Mouse (Mus musculus) limb, embryonic 12.5 days (tissue): ENCODE results near the gene Rbms1. TPM values are rescaled to one million over a fixed set of nuclear protein-coding genes. Genes with fewer than 3 reads are reported as not detected.

ENCODE experiments used
- ATAC-seq: fragments of 200-750 bp; cut with Nextera tagmentation; 2 replicates; pipeline ENCODE4 v1.8.0; 2017; ENCODE audit warnings: low read depth, moderate TSS enrichment; ENCODE audit not compliant: insufficient number of reproducible peaks, insufficient read depth, low FRiP score, low TSS enrichment
- H3K27ac ChIP-seq: fragments of 300-500 bp; sonication (generic); 2 replicates; pipeline ENCODE4 v1.5.1; 2016; ENCODE audit warnings: mild to moderate bottlenecking, moderate library complexity
- H3K27me3 ChIP-seq: fragments of 300-500 bp; sonication (generic); 2 replicates; pipeline ENCODE4 v1.6.1; 2016; ENCODE audit warnings: mild to moderate bottlenecking, moderate library complexity
- H3K36me3 ChIP-seq: fragments of 300-500 bp; sonication (generic); 2 replicates; pipeline ENCODE4 v1.6.1; 2016; ENCODE audit warnings: mild to moderate bottlenecking, moderate library complexity
- H3K4me1 ChIP-seq: fragments of 300-500 bp; sonication (generic); replicated peaks from 2 replicates; pipeline ENCODE4 v1.6.1; 2016
- H3K4me2 ChIP-seq: fragments of 300-500 bp; sonication (generic); 2 replicates; pipeline ENCODE4 v1.6.1; 2016; ENCODE audit warnings: mild to moderate bottlenecking, moderate library complexity
- H3K4me3 ChIP-seq: fragments of 300-500 bp; sonication (generic); replicated peaks from 2 replicates; pipeline ENCODE4 v1.5.1; 2016; ENCODE audit warnings: mild to moderate bottlenecking
- H3K9ac ChIP-seq: fragments of 300-500 bp; sonication (generic); replicated peaks from 2 replicates; pipeline ENCODE4 v1.6.1; 2016; ENCODE audit warnings: mild to moderate bottlenecking, moderate library complexity
- H3K9me3 ChIP-seq: fragments of 300-500 bp; sonication (generic); 2 replicates; pipeline ENCODE4 v1.6.1; 2016; ENCODE audit warnings: mild to moderate bottlenecking, moderate library complexity
- WGBS: fragments of 180-500 bp; shearing (Covaris S2); methylation state at CpG from one replicate; pipeline ENCODE4 v1.1.7; 2016; 5-methylcytosine and 5-hydroxymethylcytosine counted together
- polyA plus RNA-seq: library from polyadenylated mRNA; unstranded; fragments of >200 nt; fragmentation: Nextera tagmentation; extraction: Ambion mirVana; gene quantifications from 2 replicates; pipeline ENCODE4 v1.2.1, GENCODE M21; 2016

Gene Rbms1
- polyA plus RNA-seq, 1 experiment from 2014 or later = 101 TPM

DNA sequence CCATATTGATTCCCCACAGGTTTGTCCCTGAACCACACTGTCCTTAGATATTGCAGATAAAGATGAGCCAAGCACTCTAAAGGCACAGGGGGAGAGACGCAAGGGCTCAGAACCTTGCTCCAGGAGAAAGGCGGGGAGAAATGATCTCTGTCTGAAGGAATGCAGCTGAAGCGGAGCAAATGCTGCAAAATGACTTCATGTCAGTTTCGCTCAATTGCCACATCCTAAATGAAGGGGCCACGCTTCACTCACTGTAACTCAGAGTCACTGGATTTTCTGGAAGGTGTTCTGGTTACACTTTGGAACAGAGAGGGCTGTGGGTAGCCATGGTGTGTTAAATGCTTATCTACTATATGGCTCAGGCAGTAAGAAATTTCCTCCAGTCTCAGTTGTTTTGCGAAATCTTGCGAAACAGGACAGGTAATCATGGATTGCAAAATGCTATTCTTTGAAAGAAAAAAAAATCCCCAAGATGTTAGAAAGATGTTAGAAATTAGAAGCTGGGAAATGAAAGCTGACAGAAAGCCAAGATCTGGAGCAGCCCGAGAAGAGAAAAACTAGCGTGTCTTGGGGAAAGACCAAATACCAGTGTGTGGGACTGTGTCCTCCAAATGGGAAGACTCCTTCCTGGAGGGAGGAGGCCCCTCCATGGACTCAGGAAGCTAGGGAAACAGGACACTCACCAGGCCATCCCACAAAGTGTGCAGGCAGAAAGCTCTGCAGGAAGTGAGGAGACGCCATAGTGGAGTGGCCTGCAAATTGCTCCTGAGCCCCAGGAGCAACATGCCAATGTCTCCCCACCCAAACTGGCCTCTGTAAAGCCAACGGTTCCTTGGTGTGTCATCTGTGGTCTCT lies 155.4 kb downstream of the Rbms1 start:
- WGBS = 78% methylated on average over 11 of the region's 11 CpGs
- Histone ChIP-seq H3K9me3 (no peaks in the 10 kb centered on the region), H3K4me1 (peaks cover 51% of the 10 kb centered on the region), H3K4me2 (no peak overlapping the region), H3K27ac (no peak overlapping the region), H3K9ac (no peak overlapping the region), H3K27me3 (no peaks in the 10 kb centered on the region), H3K36me3 (no peaks in the 10 kb centered on the region), H3K4me3 (no peak overlapping the region)
- ATAC-seq = no peak

DNA sequence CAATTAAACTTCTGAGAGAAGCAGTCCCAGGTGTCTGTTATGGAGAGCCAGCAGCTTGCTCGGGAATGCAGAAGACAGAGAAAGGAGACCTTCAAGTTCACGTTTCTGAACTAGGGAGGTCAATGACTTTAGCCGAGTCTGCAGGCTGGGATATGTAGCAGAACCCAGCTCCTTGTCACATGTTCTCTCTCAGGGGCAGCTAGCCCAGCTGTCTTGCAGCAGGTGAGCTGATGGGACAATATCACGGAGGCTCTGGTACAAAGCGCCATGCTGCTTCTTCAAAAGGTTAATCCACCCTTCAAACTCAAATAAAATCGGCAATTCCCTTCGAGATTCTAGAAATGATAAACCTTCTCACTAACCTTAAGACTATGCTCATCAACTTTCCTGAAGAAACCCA lies 158.2 kb downstream of the Rbms1 start:
- no peak overlapping the region for H3K4me3 ChIP-seq

DNA sequence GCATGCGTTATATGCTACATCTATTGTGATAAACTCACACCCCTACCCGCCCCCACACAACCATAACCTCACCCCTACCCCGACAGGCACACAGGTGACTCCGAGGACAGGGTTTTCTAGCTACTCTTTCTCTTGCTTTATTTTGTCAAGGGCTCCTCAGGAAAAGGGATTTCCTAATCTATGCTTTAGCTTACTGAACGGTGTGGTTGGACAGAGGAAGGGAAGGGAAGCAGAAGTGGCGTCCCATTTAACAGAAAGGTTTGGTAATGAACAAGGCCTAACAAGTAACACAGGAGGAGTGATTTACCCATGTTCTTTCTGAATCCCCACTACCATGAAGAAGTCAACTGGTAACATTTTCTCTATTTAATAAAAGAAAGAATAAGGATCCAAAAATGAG lies 159.6 kb downstream of the Rbms1 start:
- Histone ChIP-seq H3K4me1 (peaks cover 56% of the 10 kb centered on the region), H3K4me3 (no peak overlapping the region), H3K27me3 (no peaks in the 10 kb centered on the region), H3K9me3 (no peaks in the 10 kb centered on the region), H3K36me3 (no peaks in the 10 kb centered on the region), H3K9ac (no peak overlapping the region), H3K27ac (no peak overlapping the region), H3K4me2 (no peak overlapping the region)
- no peak for ATAC-seq
- WGBS = 93% methylated on average over 6 of the region's 6 CpGs

More for the DNA sequence above, 158.2 kb downstream of the Rbms1 start:
- Histone ChIP-seq H3K9me3 (no peaks in the 10 kb centered on the region), H3K4me1 (peaks cover 59% of the 10 kb centered on the region), H3K36me3 (no peaks in the 10 kb centered on the region), H3K27me3 (no peaks in the 10 kb centered on the region), H3K27ac (peak overlapping the region; percentile 25; the same call in 1 of the 2 replicates), H3K9ac (no peak overlapping the region), H3K4me2 (no peak overlapping the region)
- ATAC-seq = no peak
- 50% methylated on average over 7 of the region's 7 CpGs for WGBS

DNA sequence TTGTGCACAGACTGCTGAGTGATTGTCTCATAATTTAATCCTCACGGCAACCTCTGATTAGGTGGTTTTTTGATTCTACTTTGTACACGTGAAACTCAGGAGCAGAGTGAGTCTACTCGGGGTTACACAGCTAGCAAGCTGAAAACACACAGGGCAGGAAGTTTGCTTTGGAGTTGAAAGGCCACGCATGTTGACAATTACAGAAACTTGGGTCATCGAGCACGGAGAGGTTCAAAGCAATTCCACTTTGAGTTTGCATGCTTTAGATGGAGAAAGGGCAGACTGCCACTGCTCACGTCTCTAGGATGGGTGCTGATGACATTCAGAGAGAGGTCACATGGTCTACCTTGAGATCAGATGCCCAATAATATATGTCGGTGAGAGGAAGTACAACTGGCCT lies 160.2 kb downstream of the Rbms1 start:
- H3K9me3 ChIP-seq = no peaks in the 10 kb centered on the region
- no peaks in the 10 kb centered on the region for H3K36me3 ChIP-seq
- no peak overlapping the region for H3K4me2 ChIP-seq
- WGBS = 37% methylated on average over 8 of the region's 8 CpGs
- H3K4me1 ChIP-seq = peaks cover 53% of the 10 kb centered on the region
- no peak overlapping the region for H3K4me3 ChIP-seq
- no peak for ATAC-seq
- H3K27me3 ChIP-seq = no peaks in the 10 kb centered on the region
- H3K9ac ChIP-seq = no peak overlapping the region
- no peak overlapping the region for H3K27ac ChIP-seq

DNA sequence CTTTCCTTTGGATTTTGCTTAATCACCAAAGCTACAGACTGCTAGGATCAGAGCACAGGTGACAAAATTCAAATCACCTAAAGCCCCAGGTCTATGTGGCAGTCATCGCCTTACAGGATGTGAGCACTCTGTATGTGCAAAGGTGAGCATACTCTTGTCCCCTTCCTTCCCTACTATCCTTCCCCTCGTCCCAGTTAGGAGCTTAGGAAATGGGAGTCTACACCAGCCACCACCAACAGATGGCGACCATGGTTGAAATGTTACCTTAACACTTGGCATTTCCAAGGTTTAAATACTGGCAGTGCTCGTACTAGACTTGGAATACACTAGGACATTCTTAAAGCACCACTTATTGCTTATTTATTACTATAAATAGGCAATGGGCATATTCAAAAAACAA lies 160.8 kb downstream of the Rbms1 start:
- Histone ChIP-seq H3K4me2 (no peak overlapping the region), H3K27me3 (no peaks in the 10 kb centered on the region), H3K9me3 (no peaks in the 10 kb centered on the region), H3K4me1 (peaks cover 50% of the 10 kb centered on the region), H3K36me3 (peaks cover 4% of the 10 kb centered on the region; the same call in 1 of the 2 replicates), H3K4me3 (no peak overlapping the region), H3K9ac (no peak overlapping the region), H3K27ac (no peak overlapping the region)
- 0 out of 2 replicates have a peak, but pooled peaks have one; percentile 56 for ATAC-seq
- WGBS = 21% methylated on average over 4 of the region's 4 CpGs

DNA sequence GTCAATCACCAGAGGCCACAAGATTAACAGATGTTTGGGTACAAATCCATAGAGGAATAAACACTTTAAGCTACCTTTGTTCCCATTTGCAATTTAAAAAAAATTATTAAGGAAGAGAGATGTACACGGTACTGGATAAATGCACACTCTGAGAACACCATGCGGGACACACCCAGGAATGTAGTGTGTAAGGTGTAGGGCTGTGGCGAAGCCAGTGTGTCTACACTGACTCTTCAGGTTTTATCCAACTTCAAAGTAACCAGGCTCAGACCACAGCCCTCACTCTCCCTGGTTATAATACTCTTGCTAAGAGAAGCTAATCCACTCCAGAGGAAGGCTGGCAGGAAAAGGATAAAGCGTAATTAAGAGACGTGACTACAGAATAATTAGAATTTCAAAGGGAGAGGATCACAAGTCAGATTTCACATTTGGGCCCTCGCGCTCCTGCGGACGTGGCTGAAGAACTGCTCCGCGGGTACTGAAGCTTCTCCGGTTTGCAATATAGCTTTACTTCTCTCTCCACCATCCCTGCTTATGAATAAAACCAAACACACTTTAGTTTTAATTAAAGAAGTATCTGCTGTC lies 161.3 kb downstream of the Rbms1 start:
- ATAC-seq = no peak
- WGBS = 35% methylated on average over 12 of the region's 12 CpGs
- Histone ChIP-seq H3K27ac (no peak overlapping the region), H3K4me3 (no peak overlapping the region), H3K4me1 (peaks cover 49% of the 10 kb centered on the region), H3K4me2 (peak overlapping the region; percentile 44), H3K9me3 (no peaks in the 10 kb centered on the region), H3K27me3 (no peaks in the 10 kb centered on the region), H3K36me3 (peaks cover 9% of the 10 kb centered on the region; the same call in 1 of the 2 replicates), H3K9ac (no peak overlapping the region)

DNA sequence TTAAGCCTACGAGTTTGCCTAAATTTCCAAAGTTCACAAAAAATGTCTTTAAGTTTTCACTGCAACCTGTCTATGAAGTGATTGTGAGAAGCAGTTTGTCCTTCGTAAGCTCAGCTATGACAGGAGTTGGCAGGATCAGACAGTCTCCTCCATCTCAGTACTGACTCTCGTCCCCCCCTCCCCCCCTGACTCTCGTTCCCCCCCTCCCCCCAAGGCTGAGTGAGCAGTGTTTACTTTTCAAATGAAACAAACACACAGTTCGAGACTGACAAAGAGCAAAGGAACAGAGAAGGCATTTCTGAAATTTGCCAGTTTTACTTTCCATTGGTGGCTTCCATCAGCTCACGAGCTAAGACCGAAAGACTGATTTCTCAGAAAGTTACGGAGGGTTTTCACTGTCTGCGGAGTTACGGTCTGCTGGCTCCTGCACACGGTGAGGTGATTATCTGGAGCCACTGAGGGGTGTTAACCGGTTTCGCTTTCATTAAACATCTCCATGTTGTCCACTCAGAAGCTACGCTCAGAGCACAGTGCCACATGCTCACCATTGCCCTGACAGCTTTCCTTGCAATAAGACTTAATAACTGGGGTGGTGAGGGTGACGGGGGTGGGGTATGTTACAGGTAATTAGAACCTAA lies 162.0 kb downstream of the Rbms1 start:
- H3K27ac ChIP-seq = no peak overlapping the region
- peak overlapping the region; percentile 6; the same call in 1 of the 2 replicates for H3K4me3 ChIP-seq
- H3K27me3 ChIP-seq = no peaks in the 10 kb centered on the region
- peak overlapping the region; percentile 44 for H3K4me2 ChIP-seq
- 28% methylated on average over 15 of the region's 15 CpGs for WGBS
- H3K4me1 ChIP-seq = peaks cover 49% of the 10 kb centered on the region
- H3K9me3 ChIP-seq = no peaks in the 10 kb centered on the region
- no peak overlapping the region for H3K9ac ChIP-seq
- peaks cover 15% of the 10 kb centered on the region; the same call in 1 of the 2 replicates for H3K36me3 ChIP-seq
- no peak for ATAC-seq

DNA sequence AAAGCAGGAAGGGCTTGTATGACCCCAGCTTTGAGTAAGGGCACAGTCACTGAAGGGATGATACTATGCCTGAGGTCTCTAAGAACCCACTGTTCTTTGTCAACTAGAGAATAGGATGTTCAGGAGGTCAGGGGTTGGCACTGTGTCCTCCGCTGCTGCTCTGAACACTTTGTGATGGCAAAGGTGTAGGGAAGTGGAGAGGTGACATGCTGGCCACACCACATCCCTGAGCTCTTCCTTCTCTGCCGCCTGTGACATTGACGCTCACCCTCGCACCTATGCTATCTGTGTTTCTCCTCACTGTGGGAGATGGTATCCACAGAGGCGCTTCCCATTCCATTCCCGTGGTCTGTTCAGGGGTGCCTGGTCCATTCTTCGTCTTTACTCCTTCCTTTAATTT lies 163.2 kb downstream of the Rbms1 start:
- Histone ChIP-seq H3K4me2 (no peak overlapping the region), H3K27ac (no peak overlapping the region), H3K4me3 (no peak overlapping the region), H3K27me3 (no peaks in the 10 kb centered on the region), H3K4me1 (peaks cover 43% of the 10 kb centered on the region), H3K9me3 (no peaks in the 10 kb centered on the region), H3K9ac (no peak overlapping the region), H3K36me3 (peaks cover 22% of the 10 kb centered on the region)
- no peak for ATAC-seq
- 92% methylated on average over 7 of the region's 7 CpGs for WGBS

DNA sequence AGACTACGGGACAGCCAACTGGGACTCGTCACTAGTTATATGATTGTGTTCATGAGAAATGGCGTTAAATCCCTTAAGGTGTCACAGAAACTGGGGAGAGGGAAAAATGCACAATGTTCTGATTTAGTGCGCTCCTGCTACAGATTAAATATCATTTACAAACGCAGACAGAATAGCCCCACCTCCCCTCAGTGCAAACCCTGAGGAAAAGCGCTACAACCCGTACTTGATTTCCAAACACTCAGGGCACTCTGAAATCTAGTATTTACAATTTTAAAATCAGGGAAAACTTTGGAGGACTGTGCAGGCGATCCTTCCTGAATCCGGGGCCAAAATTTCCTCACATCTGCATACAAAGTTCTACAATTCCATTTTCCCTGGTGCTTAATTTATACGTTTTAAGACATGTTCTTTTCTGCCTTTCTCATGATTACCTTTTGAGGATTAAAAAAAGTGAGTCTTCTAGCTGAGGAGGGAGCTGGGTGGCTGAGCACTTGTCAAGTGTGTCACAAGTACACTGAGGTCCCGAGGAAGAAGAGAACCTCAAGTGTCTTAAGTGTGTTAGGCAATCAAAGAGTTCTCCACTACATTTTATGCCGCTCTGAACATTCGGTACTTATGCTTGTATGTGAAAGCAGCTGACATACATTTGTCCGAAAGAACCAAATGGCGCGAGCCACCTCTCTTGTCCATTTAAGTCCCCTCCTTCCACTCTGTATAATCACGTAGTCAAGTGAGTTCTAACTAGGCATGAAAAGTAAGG lies 164.0 kb downstream of the Rbms1 start:
- Histone ChIP-seq H3K27me3 (no peaks in the 10 kb centered on the region), H3K27ac (no peak overlapping the region), H3K4me2 (no peak overlapping the region), H3K36me3 (peaks cover 22% of the 10 kb centered on the region), H3K4me1 (peaks cover 36% of the 10 kb centered on the region), H3K9ac (no peak overlapping the region), H3K4me3 (no peak overlapping the region), H3K9me3 (no peaks in the 10 kb centered on the region)
- ATAC-seq = no peak
- 87% methylated on average over 17 of the region's 17 CpGs for WGBS

DNA sequence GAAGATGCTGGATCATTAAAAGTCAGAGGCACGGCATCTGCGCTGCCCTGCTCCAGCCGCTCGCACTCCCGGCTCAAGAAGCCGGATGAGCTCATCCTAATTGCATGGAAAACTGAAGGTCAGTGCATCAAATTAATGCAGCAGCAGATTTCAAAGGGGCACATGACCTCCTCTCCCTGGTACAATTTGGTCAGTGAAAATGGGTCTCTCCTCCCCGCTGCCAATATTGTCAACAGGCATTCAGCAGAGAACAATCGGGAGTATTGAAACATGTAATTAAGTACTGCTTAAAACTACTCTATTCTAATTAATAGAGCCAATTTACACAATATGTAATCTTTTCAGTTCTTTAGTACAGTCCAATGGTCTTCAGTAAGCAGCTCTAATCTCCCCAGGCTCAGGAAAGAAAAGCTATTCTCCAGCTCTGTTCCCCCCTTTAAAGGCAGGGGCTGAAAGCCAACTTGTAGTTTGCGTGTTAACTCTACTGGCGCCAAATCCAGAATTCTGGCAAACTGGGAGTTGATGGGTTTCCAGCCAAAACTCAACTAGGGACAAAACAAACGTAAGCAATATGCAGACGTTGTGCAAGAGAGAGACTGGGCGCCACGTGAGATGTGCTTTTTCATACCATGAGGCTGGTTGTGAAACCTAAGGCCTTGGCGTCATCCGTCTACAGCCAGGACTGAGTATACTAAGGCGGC lies 165.9 kb downstream of the Rbms1 start:
- WGBS = 90% methylated on average over 17 of the region's 17 CpGs
- ATAC-seq = no peak

More for the DNA sequence above, 165.9 kb downstream of the Rbms1 start:
- Histone ChIP-seq H3K9ac (no peak overlapping the region), H3K4me3 (no peak overlapping the region), H3K27me3 (no peaks in the 10 kb centered on the region), H3K36me3 (peaks cover 26% of the 10 kb centered on the region), H3K4me2 (no peak overlapping the region), H3K4me1 (peaks cover 27% of the 10 kb centered on the region), H3K27ac (no peak overlapping the region), H3K9me3 (no peaks in the 10 kb centered on the region)
